In genomic region chr19:35536816-35537215, GRCm38 (mm10) we compare ENCODE assay signal across 17 mouse cellular contexts.
"Had no signal": no experiment of that assay in that cellular context is flagged by ENCODE, and none has a peak within 500 bp of the region (broad histone marks: within the 10 kb centered on the region; RNA-seq: fewer than 3 reads in every experiment).

No protein-coding gene starts in this region.

- H3K4me3 ChIP-seq: limb, embryonic 12.5 days; limb, embryonic 15.5 days; midbrain, embryonic 13.5 days had no signal

- H3K9me3 ChIP-seq: limb, embryonic 12.5 days; limb, embryonic 15.5 days; midbrain, embryonic 13.5 days had no signal

- H3K4me1 ChIP-seq: limb, embryonic 12.5 days; limb, embryonic 15.5 days; midbrain, embryonic 13.5 days had no signal

- H3K27me3 ChIP-seq: limb, embryonic 12.5 days; limb, embryonic 15.5 days; midbrain, embryonic 13.5 days had no signal

- H3K4me2 ChIP-seq: limb, embryonic 12.5 days; limb, embryonic 15.5 days; liver, embryonic 11.5 days; lung, embryonic 14.5 days; midbrain, embryonic 13.5 days had no signal

- ATAC-seq: intestine, embryonic 16.5 days; liver, postnatal 0 days; lung, postnatal 0 days; midbrain, embryonic 13.5 days had no signal

- H3K9ac ChIP-seq: limb, embryonic 12.5 days; limb, embryonic 15.5 days; liver, embryonic 14.5 days; liver, postnatal 0 days; lung, embryonic 14.5 days; midbrain, embryonic 13.5 days had no signal

- H3K36me3 ChIP-seq: limb, embryonic 12.5 days; limb, embryonic 15.5 days; midbrain, embryonic 13.5 days had no signal

- H3K27ac ChIP-seq: limb, embryonic 12.5 days; limb, embryonic 15.5 days; liver, embryonic 14.5 days; macrophage; midbrain, embryonic 13.5 days had no signal

- DNase-seq: kidney, adult 18-20 months; kidney, adult 9 months; kidney, postnatal 14 days; kidney, postnatal 4 days; left cerebral cortex, postnatal 4 days; liver, postnatal 0 days; lung, embryonic 14.5 days; thymus, adult 18-20 months; thymus, postnatal 36 days had no signal
